Mouse (Mus musculus): ENCODE data around the gene Kcnh5.

- TF ChIP-seq POLR2A (IDR thresholded peaks at IDR 0.05; ENCODE audit: borderline replicate concordance, low read depth, low read length) (no peak), CTCF (IDR thresholded peaks at IDR 0.05; ENCODE audit: low read depth, low read length) (no peak)
These were observed 144.9 kb downstream of the Kcnh5 start for GRCm38 (mm10) chr12:75031970-75032864.

All from bone marrow macrophage, adult 2 months (primary cell).